Mouse (Mus musculus) gonadal fat pad, adult 2 months (tissue): ENCODE results near the gene Stk11. TPM values are rescaled to one million over a fixed set of nuclear protein-coding genes. Genes with fewer than 3 reads are reported as not detected.

Experiments
- DNase-seq: peaks from one replicate; pipeline ENCODE4 v3.0.0-alpha.2; 2012; ENCODE audit warnings: low read depth
- polyA plus RNA-seq: library from polyadenylated mRNA; depleted of rRNA; stranded (reverse); fragments of >200 nt; gene quantifications from 2 replicates; pipeline ENCODE4 v1.2.3, GENCODE M21; 2012

Stk11 gene
- polyA plus RNA-seq, 1 experiment: 108 TPM

GRCm38 (mm10) chr10:80095547-80095946 lies 20.1 kb upstream of the Stk11 start:
- no peak for DNase-seq

GRCm38 (mm10) chr10:80097275-80097674 lies 18.3 kb upstream of the Stk11 start:
- DNase-seq: no peak

- DNase-seq: no peak
Measured at GRCm38 (mm10) chr10:80098630-80099029, 17.0 kb upstream of the Stk11 start.

GRCm38 (mm10) chr10:80100982-80101381 lies 14.6 kb upstream of the Stk11 start:
- no peak for DNase-seq

- DNase-seq: no peak
Measured at GRCm38 (mm10) chr10:80102216-80102915, 13.2 kb upstream of the Stk11 start.

GRCm38 (mm10) chr10:80103032-80103431 lies 12.6 kb upstream of the Stk11 start:
- no peak for DNase-seq

- no peak for DNase-seq
Measured at GRCm38 (mm10) chr10:80104181-80104580, 11.4 kb upstream of the Stk11 start.

- no peak for DNase-seq
Measured at GRCm38 (mm10) chr10:80105460-80105859, 10.1 kb upstream of the Stk11 start, which contains the start of gene Sbno2. TSS of gene Sbno2 (minus strand) at chr10:80105571.

- peak; percentile 67 for DNase-seq
Measured at GRCm38 (mm10) chr10:80105926-80106325, 9.7 kb upstream of the Stk11 start.

- DNase-seq: no peak
Measured at GRCm38 (mm10) chr10:80107678-80108077, 7.9 kb upstream of the Stk11 start.

GRCm38 (mm10) chr10:80114341-80115284 lies 990 bp upstream of the Stk11 start:
- DNase-seq: no peak

- DNase-seq: no peak
Measured at GRCm38 (mm10) chr10:80115944-80116335, 337 bp downstream of the Stk11 start.

- DNase-seq: no peak
Measured at GRCm38 (mm10) chr10:80116563-80116926, 942 bp downstream of the Stk11 start.

GRCm38 (mm10) chr10:80116927-80117691 lies 1.5 kb downstream of the Stk11 start:
- DNase-seq: no peak

GRCm38 (mm10) chr10:80117736-80118135 lies 2.1 kb downstream of the Stk11 start:
- DNase-seq: no peak

GRCm38 (mm10) chr10:80118552-80118951 lies 2.9 kb downstream of the Stk11 start:
- DNase-seq: no peak

GRCm38 (mm10) chr10:80120146-80120545 lies 4.5 kb downstream of the Stk11 start:
- DNase-seq: no peak

GRCm38 (mm10) chr10:80121639-80122038 lies 6.0 kb downstream of the Stk11 start:
- no peak for DNase-seq

- no peak for DNase-seq
Measured at GRCm38 (mm10) chr10:80123932-80124562, 8.4 kb downstream of the Stk11 start.

- no peak for DNase-seq
Measured at GRCm38 (mm10) chr10:80127920-80128319, 12.3 kb downstream of the Stk11 start.

GRCm38 (mm10) chr10:80129846-80130245 lies 14.2 kb downstream of the Stk11 start:
- no peak for DNase-seq
